Mouse (Mus musculus): ENCODE measurements around the gene 2410004P03Rik. TPM values are rescaled to one million over a fixed set of nuclear protein-coding genes. Genes with fewer than 3 reads are reported as not detected.

Gene 2410004P03Rik
- 0.23 TPM in 1 of 2 replicates, not detected in the other for polyA plus RNA-seq (2015; fragmentation: Nextera tagmentation; extraction: Ambion mirVana)

- Histone ChIP-seq H3K27ac (replicated peaks) (no peak within 1 kb of the TSS), H3K4me1 (peaks cover 7% of the 10 kb centered on the region), H3K36me3 (no peaks in the 10 kb centered on the region), H3K4me2 (peak within 1 kb of the TSS; percentile 76), H3K4me3 (peak within 1 kb of the TSS; percentile 58), H3K9ac (peak within 1 kb of the TSS; percentile 75), H3K27me3 (replicated peaks) (0 out of 2 replicates have a peak, but pooled peaks cover 18% of the 10 kb centered on the region), H3K9me3 (peaks cover 6% of the 10 kb centered on the region; the same call in 1 of the 2 replicates)
- WGBS, result 7% methylated on average over 29 of the region's 29 CpGs
- ATAC-seq (ENCODE audit: extremely low read depth, insufficient number of reproducible peaks, low FRiP score, low TSS enrichment), result peak; percentile 49; the same call in 1 of the 2 replicates
Measured at GRCm38 (mm10) chr12:17011100-17011870, at the start of gene 2410004P03Rik. 2410004P03Rik (minus strand) TSS chr12:17011727.

GRCm38 (mm10) chr12:17061183-17061722 lies 49.7 kb upstream of the 2410004P03Rik start:
- no peaks in the 10 kb centered on the region for H3K4me1 ChIP-seq
- no peak for ATAC-seq (ENCODE audit: extremely low read depth, insufficient number of reproducible peaks, low FRiP score, low TSS enrichment)
- WGBS, result 58% methylated on average over 7 of the region's 7 CpGs

GRCm38 (mm10) chr12:17058490-17058889 lies 47.0 kb upstream of the 2410004P03Rik start:
- Histone ChIP-seq H3K36me3 (no peaks in the 10 kb centered on the region), H3K4me3 (no peak overlapping the region), H3K4me2 (no peak overlapping the region), H3K4me1 (no peaks in the 10 kb centered on the region), H3K27ac (replicated peaks) (no peak overlapping the region), H3K9me3 (no peaks in the 10 kb centered on the region), H3K9ac (no peak overlapping the region), H3K27me3 (replicated peaks) (no peaks in the 10 kb centered on the region)
- 65% methylated on average over 10 of the region's 10 CpGs for WGBS
- ATAC-seq (ENCODE audit: extremely low read depth, insufficient number of reproducible peaks, low FRiP score, low TSS enrichment), result no peak

More at GRCm38 (mm10) chr12:17061183-17061722, 49.7 kb upstream of the 2410004P03Rik start:
- Histone ChIP-seq H3K9me3 (no peaks in the 10 kb centered on the region), H3K4me2 (no peak overlapping the region), H3K27ac (replicated peaks) (no peak overlapping the region), H3K9ac (no peak overlapping the region), H3K4me3 (no peak overlapping the region), H3K27me3 (replicated peaks) (no peaks in the 10 kb centered on the region), H3K36me3 (no peaks in the 10 kb centered on the region)

GRCm38 (mm10) chr12:17057110-17057509 lies 45.6 kb upstream of the 2410004P03Rik start:
- H3K9ac ChIP-seq, result no peak overlapping the region
- no peaks in the 10 kb centered on the region for H3K27me3 ChIP-seq (replicated peaks)
- H3K27ac ChIP-seq (replicated peaks), result no peak overlapping the region
- H3K4me2 ChIP-seq, result no peak overlapping the region
- no peaks in the 10 kb centered on the region for H3K9me3 ChIP-seq
- no peak for ATAC-seq (ENCODE audit: extremely low read depth, insufficient number of reproducible peaks, low FRiP score, low TSS enrichment)
- no peak overlapping the region for H3K4me3 ChIP-seq
- no peaks in the 10 kb centered on the region for H3K36me3 ChIP-seq
- WGBS, result 65% methylated on average over 8 of the region's 8 CpGs
- H3K4me1 ChIP-seq, result no peaks in the 10 kb centered on the region

GRCm38 (mm10) chr12:17055766-17056165 lies 44.2 kb upstream of the 2410004P03Rik start:
- no peak overlapping the region for H3K4me2 ChIP-seq
- no peaks in the 10 kb centered on the region for H3K36me3 ChIP-seq
- H3K9ac ChIP-seq, result no peak overlapping the region
- no peak overlapping the region for H3K27ac ChIP-seq (replicated peaks)
- no peaks in the 10 kb centered on the region for H3K27me3 ChIP-seq (replicated peaks)
- ATAC-seq (ENCODE audit: extremely low read depth, insufficient number of reproducible peaks, low FRiP score, low TSS enrichment), result no peak
- no peak overlapping the region for H3K4me3 ChIP-seq
- WGBS, result 82% methylated on average over 4 of the region's 4 CpGs
- H3K9me3 ChIP-seq, result no peaks in the 10 kb centered on the region
- H3K4me1 ChIP-seq, result 0 out of 2 replicates have a peak, but pooled peaks cover 3% of the 10 kb centered on the region

GRCm38 (mm10) chr12:17054691-17055090 lies 43.2 kb upstream of the 2410004P03Rik start:
- WGBS, result 49% methylated on average over 4 of the region's 4 CpGs
- Histone ChIP-seq H3K27ac (replicated peaks) (no peak overlapping the region), H3K9me3 (no peaks in the 10 kb centered on the region), H3K4me3 (no peak overlapping the region), H3K36me3 (no peaks in the 10 kb centered on the region), H3K4me2 (no peak overlapping the region), H3K9ac (no peak overlapping the region), H3K4me1 (0 out of 2 replicates have a peak, but pooled peaks cover 3% of the 10 kb centered on the region), H3K27me3 (replicated peaks) (no peaks in the 10 kb centered on the region)
- no peak for ATAC-seq (ENCODE audit: extremely low read depth, insufficient number of reproducible peaks, low FRiP score, low TSS enrichment)

- no peak for ATAC-seq (ENCODE audit: extremely low read depth, insufficient number of reproducible peaks, low FRiP score, low TSS enrichment)
- H3K27ac ChIP-seq (replicated peaks), result no peak overlapping the region
- H3K9me3 ChIP-seq, result no peaks in the 10 kb centered on the region
- no peak overlapping the region for H3K4me3 ChIP-seq
- H3K4me1 ChIP-seq, result 0 out of 2 replicates have a peak, but pooled peaks cover 3% of the 10 kb centered on the region
- H3K9ac ChIP-seq, result no peak overlapping the region
- WGBS, result 62% methylated on average over 2 of the region's 2 CpGs
- no peak overlapping the region for H3K4me2 ChIP-seq
- H3K27me3 ChIP-seq (replicated peaks), result no peaks in the 10 kb centered on the region
- no peaks in the 10 kb centered on the region for H3K36me3 ChIP-seq
Measured at GRCm38 (mm10) chr12:17052673-17053072, 41.1 kb upstream of the 2410004P03Rik start.

GRCm38 (mm10) chr12:17051057-17051456 lies 39.5 kb upstream of the 2410004P03Rik start:
- 0 out of 2 replicates have a peak, but pooled peaks cover 3% of the 10 kb centered on the region for H3K4me1 ChIP-seq
- H3K9ac ChIP-seq, result no peak overlapping the region
- H3K4me3 ChIP-seq, result no peak overlapping the region
- H3K27me3 ChIP-seq (replicated peaks), result no peaks in the 10 kb centered on the region
- WGBS, result 27% methylated on average over 4 of the region's 4 CpGs
- H3K9me3 ChIP-seq, result no peaks in the 10 kb centered on the region
- H3K4me2 ChIP-seq, result no peak overlapping the region
- ATAC-seq (ENCODE audit: extremely low read depth, insufficient number of reproducible peaks, low FRiP score, low TSS enrichment), result no peak
- no peak overlapping the region for H3K27ac ChIP-seq (replicated peaks)
- H3K36me3 ChIP-seq, result no peaks in the 10 kb centered on the region

- no peaks in the 10 kb centered on the region for H3K36me3 ChIP-seq
- H3K4me2 ChIP-seq, result no peak overlapping the region
- H3K27me3 ChIP-seq (replicated peaks), result no peaks in the 10 kb centered on the region
- WGBS, result 95% methylated on average over 1 of the region's 1 CpGs
- H3K4me1 ChIP-seq, result 0 out of 2 replicates have a peak, but pooled peaks cover 3% of the 10 kb centered on the region
- no peak for ATAC-seq (ENCODE audit: extremely low read depth, insufficient number of reproducible peaks, low FRiP score, low TSS enrichment)
- H3K4me3 ChIP-seq, result no peak overlapping the region
- no peak overlapping the region for H3K9ac ChIP-seq
- H3K9me3 ChIP-seq, result no peaks in the 10 kb centered on the region
- no peak overlapping the region for H3K27ac ChIP-seq (replicated peaks)
Measured at GRCm38 (mm10) chr12:17049796-17050195, 38.3 kb upstream of the 2410004P03Rik start.

- ATAC-seq (ENCODE audit: extremely low read depth, insufficient number of reproducible peaks, low FRiP score, low TSS enrichment), result no peak
- no peak overlapping the region for H3K4me3 ChIP-seq
- 73% methylated on average over 7 of the region's 7 CpGs for WGBS
- H3K36me3 ChIP-seq, result no peaks in the 10 kb centered on the region
- no peak overlapping the region for H3K4me2 ChIP-seq
- no peaks in the 10 kb centered on the region for H3K9me3 ChIP-seq
- no peak overlapping the region for H3K27ac ChIP-seq (replicated peaks)
- 0 out of 2 replicates have a peak, but pooled peaks cover 3% of the 10 kb centered on the region for H3K4me1 ChIP-seq
- H3K27me3 ChIP-seq (replicated peaks), result no peaks in the 10 kb centered on the region
- no peak overlapping the region for H3K9ac ChIP-seq
Measured at GRCm38 (mm10) chr12:17048979-17049612, 37.6 kb upstream of the 2410004P03Rik start.

GRCm38 (mm10) chr12:17043311-17043710 lies 31.8 kb upstream of the 2410004P03Rik start:
- H3K9me3 ChIP-seq, result no peaks in the 10 kb centered on the region
- no peak overlapping the region for H3K4me3 ChIP-seq
- no peaks in the 10 kb centered on the region for H3K36me3 ChIP-seq
- H3K27ac ChIP-seq (replicated peaks), result no peak overlapping the region
- H3K4me2 ChIP-seq, result no peak overlapping the region
- 49% methylated on average over 5 of the region's 5 CpGs for WGBS
- H3K4me1 ChIP-seq, result no peaks in the 10 kb centered on the region
- ATAC-seq (ENCODE audit: extremely low read depth, insufficient number of reproducible peaks, low FRiP score, low TSS enrichment), result no peak
- H3K27me3 ChIP-seq (replicated peaks), result no peaks in the 10 kb centered on the region
- H3K9ac ChIP-seq, result no peak overlapping the region
